Mouse (Mus musculus) right cerebral cortex, postnatal 10 days (tissue): Measurements from ENCODE around the gene Spc24.
A peak's percentile ranks its signal among the peaks of the same experiment; 100 is the strongest.
"Not testable (repeated sequence)": the region's sequence is repeated elsewhere in the genome, so short reads cannot be mapped to it uniquely, and the experiment has no call there.

ENCODE experiments used
- DNase-seq, 2 experiments: peaks; one replicate each; pipeline ENCODE4 v3.0.0; 2021; ENCODE audit warnings: low spot score in 2 of 2

Gene Spc24

DNA sequence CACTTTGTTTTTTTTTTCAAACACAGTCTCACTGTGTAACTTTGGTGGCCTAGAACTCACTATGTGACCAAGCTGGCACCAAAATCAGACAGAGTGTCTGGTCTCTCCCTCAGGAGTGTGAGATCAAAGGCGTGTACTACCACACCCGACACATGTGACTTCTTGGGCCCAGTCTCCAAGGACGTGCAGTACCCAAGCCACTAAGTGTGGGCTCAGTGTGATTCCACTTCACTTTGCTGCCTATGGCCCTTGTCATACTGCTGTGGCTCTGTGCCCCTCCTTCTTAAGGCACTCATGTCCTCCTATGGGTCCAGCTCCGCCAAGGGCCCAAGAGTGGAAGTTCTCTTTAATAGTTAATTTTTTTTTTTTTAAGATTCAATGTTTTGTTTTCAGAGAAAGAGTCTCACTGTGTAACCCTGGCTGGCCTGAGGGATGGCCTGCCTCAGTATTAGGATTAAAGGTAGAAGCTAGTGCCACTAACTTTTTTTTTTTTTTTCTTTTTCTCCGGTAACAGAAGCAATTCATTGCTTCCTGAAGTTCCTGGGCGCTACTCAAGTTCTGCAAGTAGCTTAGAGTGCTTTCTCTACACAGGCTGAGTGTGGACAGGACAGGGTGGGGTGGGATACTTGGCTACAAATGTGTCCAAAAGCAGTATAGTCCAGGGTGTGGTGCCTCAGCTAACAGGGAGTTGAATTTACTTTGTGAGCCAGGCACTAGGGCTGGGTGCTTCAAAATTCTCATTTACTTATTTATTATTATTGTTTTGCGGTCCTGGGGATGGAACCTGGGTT is 24.6 kb upstream of the Spc24 start:
- no peak for DNase-seq

DNA sequence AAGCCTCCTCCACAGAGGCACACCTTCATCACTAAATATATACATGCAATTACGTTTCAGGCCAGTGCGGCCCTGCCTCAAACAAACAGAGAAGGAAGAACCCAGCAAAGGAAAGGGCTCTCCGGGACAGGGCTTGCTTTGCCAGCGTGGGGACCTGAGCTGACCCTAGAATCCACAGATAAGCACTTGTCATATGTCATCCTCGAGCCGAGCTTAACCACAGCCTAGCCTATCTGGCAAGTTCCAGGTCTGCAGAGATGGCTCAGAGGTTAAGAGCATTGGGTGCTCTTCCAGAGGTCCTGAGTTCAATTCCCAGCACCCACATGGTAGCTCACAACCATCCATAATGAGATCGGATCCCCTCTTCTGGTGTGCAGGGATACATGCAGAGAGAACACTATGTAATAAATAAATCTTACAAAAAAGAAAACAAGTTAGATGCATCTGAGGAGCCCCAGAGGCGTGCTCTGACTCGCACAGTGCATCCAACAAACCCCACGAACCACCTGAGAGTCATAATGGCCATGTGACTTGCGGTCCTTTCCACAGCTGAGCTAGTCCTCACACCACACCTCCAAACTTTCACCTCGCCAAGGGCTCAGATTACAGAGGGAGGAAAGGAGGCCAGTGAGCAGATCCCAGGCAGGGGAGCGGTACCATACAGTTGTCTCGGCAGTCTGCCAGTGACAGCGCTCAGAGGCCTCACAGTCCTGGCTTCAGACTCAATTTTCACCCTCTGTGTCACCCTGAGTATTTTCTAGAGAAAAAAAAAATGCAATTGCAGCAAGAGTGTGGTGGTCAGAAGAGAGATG is 21.8 kb upstream of the Spc24 start:
- DNase-seq: no peak

DNA sequence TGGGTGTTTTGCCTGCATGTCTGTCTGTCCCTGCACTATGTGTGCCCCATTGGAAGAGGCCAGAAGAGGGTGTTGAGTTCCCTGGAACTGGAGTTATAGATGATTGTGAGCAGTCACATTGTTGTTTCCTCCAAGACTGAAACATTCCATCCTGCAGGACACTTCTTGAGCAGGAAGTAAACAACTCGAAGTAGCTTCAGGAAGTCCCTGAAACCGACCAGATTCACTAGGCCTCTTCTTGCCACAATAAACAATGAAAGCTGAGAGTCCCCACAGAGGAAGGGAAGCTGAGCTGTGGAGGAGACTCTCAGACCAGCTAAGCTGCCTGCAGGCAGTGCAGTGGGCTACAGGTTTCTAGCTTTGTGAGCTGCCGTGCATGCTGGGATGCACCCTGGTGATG is 17.6 kb upstream of the Spc24 start:
- no peak for DNase-seq

DNA sequence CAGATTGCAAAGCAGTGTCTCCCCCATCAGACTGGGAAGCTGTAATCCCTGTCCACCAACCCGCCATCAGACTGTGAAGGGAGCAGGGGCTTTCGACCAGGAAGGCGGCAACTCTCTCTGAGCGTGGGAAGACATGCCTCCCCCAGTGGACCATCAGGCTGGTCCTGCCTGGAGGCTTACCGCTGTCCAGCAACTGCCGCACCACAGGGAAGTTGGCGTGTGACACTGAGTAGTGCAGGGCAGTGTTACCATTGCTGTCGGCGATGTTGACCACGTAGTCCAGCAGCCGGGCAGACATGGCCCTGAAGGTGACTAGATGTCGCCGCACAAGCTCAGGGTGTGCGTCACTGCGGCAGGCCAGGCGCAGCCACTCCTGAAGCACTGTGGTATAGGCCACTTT is 14.2 kb upstream of the Spc24 start:
- no peak for DNase-seq

DNA sequence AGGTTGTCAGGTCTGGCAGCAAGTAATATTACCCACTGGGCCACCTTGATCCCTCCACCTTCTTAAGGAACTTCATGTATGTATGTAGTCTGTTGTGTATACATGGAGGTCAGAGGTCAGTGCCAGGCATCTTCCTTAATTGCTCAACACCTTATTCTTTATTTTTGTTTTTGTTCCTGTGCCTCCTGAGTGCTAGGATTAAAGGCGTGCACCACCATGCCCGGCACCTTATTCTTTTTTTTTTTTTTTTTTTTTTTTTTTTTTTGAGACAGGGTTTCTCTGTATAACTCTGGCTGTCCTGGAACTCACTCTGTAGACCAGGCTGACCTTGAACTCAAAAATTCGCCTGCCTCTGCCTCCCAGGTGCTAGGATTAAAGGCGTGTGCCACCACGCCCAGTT is 13.3 kb upstream of the Spc24 start:
- not testable (repeated sequence) for DNase-seq

DNA sequence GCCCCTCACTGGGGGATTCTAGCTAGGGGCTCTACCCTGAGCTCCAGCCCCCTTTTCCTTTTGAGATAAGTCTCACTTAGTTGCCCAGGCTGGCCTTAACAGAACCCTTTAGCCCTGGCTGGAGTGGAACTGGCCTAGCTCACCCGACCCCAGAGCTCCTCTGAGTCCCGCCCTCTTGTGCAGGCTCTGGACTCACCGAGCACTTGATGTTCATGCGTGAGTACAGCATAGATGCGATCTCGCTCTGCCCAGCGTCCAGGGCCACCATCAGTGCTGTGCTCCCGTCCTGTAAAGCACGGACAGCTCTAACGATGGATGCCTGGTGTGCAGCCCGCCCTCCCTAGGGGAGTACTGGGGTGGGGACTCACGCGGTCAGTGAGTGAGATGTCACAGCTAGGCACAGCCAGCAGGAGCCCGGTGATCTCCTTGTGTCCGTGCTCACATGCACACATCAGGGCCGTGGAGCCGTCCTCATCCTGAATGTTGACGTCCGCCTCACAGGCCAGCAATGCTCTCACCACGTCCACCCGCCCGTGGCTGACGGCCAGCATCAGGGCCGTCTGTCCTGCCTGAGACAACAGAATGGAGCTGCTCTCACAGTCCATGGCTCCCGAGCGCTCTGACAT is 9.6 kb upstream of the Spc24 start:
- DNase-seq: no peak

DNA sequence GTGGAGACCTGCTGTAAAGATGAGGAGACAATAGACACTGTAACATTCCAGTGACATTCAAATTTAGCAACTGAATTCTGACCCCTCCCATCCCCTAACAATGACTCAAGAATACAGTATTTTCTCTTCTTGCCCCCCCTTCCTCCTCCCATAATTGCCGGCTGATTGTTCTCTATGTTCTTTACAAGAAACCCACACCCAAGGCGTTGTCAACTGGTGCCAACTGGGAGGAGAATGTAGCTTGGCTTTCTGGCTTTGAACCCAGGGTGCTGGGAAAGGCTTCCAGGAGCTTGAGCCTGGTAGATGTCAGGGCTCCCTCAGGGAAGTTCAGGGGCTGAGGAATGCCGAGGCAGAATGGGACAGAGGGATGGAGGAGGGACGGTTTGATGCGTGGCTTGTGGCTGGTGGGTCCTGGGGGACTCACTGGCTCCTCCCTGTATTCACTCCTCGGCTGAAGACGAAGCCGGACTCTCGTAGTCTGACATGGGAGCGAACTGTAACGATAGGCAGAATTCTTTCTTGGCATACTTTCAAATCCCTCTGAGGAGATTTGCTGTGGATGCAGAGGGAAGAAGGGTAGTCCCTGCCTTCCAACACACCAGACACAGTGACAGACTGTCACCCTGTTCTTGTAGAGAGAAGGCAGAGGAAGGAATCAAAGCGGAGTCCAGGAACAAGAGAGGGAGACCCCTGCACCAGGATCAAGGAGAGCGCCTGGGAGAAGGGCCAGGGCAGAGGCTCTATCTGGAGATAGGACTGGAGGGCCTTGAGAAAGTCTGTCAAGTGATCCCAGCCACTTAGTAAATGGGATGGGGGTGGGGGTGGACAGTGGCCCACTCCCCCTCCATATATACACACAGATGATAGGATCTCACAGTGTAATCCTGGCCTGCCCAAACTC is 8.7 kb upstream of the Spc24 start:
- DNase-seq: no peak

DNA sequence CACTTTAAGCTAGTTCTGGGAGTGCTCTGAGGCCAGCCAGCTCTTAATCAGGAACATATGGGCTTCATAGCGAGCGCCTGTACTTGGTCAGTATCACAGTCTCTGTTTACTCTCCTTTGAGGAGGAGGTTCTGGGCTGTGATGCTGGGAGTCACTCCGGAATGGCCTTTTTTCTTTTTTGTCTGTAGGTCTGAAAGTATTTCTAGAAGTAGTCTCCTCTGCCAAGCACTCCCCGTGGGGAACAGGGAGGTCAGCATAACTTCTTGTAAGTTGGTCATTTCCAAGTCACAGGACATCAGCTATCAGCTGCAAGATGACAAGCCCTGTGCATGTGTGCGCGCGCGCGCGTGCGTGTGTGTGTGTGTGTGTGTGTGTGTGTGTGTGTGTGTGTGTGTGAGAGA is 7.8 kb upstream of the Spc24 start:
- DNase-seq: no peak

DNA sequence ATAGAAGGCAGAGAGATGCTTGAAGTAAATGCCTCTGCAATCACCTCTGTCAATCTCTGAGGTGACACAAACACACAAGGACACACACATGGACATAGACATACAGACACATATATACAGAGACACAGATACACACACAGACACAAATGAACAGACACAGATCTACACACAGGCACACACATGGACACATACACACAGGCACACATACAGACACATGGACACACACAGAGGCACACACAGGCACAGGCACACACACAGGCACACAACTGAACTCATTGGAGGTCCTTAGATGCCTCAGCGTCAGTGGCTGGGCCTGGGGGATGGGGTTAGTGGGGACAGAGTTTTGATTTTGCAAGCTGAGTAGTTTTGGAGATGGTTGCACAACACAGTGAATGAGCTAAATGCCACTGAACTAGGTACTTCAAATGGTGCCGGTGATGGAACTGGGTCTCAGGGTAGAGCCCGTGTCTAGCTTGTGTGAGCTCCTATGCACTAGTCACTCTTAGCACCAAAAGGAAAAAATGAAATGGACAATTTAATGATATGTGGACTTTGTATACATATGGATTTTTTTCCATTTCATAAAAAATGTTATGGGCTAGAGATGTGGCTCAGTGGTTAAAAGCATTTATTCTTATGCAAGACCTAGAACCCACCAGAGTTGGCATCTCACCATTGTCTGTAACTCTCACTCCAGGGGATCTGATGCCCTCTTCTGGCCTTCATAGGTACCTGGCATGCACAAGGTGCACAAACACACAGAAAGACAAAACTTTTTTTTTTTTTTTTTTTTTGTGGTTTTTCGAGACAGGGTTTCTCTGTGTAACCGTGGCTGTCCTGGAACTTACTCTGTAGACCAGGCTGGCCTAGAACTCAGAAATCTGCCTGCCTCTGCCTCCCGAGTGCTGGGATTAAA is 4.2 kb upstream of the Spc24 start:
- DNase-seq: no peak

DNA sequence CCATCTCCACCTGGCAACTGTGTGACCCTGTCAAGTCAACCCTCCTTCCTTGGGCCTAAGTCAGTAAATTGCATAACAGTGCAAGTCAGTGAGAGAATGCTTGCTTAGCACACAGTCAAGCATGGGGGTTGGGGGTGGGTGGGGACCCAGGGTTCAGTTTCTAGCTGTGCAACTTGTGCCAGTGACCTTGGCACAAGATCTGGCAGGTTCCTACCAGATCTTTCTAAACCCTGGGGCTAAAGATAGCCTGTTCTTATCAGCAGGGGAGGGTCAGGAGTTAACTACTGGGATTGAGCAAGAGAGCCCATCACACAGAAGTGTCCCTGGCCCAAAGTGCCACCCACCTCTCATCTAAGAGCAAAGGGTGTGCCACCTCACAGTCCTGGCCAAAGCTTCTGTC is 2.0 kb upstream of the Spc24 start:
- DNase-seq: no peak

DNA sequence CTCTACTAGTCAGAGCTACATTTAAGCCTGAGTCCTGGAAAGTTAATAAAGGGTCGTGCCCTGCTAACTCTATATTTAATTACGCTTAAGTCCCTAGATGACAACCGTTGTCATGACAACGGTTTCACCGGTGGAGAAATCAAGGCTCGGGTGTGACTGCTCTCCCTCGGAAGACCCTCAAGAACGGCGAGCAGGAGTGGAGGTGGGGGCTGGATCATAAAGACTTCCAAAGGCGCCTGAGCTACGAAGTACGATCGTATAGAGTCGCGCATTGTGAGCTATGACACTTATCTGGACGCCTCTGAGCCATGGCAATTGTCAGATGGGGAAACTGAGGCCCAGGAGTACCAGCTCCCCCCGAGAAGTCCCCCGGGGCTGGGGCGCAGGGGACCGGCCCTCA is 385 bp downstream of the Spc24 start:
- no peak for DNase-seq

DNA sequence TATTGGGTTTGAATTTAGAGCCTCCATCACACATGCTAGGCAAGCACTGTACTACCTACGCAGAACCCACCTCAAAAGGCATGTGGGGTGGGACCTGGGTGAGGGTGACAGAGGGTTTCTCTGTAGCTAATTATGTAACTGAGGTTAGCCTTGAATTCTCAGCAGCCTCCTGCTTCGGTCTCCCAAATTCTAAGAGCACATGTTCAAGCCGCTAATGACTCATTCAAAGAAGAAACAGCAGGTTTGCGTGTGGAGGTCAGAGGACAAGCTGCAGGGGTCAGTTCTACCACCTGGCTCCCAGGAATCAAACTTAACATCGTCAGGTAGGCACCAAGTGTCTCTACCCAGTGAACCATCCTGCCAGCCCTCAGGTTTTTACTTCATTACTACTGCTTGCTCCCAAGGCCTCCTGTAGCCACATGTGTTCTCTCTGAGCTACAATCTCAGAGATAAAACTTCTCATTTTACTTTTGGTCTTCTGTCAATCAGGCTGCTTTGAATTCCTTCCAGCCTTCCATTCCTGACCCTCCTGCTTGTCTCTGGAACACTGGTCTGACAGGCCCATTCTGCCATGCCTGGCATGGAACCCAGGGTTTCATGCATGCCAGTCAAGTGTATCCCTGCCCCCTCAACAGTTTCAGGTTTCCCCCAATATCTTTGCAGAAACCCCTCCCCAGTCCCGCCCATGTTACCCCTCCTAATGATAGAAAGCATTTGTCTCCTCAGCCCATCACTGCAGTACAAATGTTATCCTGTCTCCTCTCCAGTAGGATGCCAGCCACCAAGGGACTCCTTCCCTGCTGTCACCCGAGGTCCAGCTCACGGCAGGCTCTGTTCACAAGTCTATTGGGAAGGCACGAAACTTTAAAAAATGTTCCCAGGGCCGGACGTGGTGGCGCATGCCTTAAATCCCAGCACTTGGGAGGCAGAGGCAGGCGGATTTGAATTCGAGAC is 1.2 kb downstream of the Spc24 start:
- DNase-seq: no peak

DNA sequence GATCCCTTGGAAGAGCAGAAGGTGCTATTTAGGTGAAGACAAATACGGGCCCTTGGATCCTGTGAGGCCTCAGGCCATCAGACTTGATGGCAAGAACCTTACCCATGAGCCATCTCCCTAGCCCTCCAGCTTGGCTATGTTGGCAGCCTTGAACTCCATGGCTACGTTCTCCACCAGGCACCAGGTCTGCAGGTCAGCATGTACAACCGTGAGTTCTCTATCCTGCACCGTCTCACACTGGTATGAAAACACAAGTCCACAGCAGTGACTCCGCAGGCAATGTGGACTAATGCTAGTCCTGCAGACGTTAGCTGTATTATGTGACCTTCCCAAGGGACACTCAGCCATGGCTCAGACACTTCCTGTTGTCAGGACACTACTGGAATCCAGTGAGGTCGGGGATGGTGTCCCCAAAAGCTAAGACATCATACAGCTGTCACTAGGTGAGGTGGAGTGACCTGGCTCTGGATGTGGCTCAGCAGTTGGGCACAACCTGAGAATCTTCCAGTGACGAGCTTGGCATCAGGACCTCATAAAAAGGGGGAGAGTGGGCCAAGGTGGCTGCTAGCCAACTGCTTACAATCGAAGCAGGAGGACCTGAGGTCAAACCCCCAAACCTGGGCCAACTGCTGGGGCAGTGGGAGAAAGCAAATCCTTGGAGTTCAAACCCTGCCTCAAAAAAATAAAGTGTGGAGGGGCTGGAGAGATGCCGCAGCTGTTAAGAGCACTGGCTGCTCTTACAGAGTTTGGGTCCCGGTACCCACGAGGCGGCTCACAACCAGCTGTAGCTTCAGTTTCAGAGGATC is 5.4 kb downstream of the Spc24 start:
- no peak for DNase-seq

DNA sequence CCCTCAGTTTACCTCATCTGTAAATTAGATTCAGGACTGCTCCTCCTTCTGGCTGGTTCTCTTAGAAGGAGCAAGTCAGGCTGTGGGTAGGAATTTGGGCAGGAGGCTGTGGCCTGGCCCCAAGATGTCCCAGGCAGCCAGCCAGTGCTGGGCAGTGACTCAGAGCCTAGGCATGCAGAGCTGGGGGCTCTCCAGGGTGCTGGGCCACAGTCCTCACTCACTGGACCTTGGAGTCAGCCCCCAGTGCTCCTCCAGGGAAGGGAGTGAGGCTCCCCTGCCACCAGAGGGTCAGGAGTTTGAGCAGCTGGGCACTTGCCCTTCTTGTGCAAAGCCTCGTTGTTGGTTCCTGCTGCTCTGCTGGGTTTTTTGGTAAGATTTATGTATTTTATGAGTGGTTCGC is 6.1 kb downstream of the Spc24 start:
- peak in 1 of 2 experiments; percentile 66 for DNase-seq

DNA sequence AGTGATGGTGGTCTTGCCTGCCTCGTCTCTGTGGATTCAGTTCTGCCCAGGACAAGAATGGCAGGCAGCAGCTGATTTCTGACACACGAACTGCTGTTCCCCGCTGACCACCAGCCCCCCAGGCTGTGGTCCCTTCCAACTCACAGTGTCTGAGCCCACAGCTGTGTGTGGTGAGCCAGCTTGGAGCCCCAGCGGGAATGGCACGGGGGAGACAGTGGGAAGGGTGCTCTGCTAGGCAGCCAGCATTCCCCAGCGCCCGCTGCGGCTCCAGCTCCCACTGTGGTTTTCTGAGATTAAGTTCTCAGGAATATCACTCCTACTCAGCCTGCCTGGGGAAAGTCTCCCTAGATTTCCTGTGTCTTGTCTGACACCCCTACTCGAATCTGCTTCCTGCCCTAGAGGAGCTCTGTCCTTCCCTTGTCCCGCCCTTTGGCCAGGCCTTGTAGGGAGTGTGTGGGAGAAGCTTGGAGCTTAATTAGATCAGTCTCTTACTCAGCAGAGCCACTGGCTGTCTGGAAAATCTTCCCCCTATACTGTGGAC is 7.8 kb downstream of the Spc24 start:
- no peak for DNase-seq

DNA sequence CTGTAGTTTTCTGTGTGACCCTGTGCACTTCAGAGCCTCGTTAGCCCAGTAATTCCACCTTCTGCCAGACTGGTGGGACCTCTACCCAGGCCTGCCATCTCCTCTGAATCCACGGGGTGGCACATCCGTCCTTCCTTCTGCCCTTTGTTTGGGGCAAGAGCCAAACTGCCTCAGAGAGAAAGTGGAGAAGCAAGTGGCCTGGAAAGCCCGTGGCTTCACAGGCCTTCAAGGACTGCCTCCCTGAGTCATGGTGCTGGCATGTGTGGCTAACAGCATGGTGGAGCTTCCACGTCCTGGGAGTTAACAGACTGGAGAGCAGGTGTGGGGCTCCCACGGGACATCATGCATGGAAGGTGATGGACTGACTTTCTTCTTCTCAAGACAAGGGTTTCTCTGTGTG is 8.8 kb downstream of the Spc24 start:
- DNase-seq: no peak

DNA sequence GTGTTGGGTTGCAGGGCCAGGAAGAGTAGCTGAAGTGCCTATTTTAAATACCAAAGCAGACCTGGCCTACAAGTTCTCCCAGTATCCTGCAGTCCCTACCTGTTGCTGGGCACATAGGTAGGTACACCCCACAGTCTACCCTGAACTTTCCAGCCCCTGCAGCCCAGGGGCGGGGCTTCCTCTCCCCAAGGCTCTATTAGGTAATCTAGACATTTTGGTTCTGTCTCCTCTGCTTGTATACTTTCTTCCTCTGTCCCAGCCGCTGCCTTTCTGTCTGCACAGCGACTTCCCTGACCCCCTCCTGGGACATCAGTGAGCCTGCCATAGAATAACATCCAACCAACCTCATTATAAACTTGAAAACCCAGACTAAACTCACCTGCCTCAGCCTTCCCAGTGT is 9.7 kb downstream of the Spc24 start:
- DNase-seq: no peak

DNA sequence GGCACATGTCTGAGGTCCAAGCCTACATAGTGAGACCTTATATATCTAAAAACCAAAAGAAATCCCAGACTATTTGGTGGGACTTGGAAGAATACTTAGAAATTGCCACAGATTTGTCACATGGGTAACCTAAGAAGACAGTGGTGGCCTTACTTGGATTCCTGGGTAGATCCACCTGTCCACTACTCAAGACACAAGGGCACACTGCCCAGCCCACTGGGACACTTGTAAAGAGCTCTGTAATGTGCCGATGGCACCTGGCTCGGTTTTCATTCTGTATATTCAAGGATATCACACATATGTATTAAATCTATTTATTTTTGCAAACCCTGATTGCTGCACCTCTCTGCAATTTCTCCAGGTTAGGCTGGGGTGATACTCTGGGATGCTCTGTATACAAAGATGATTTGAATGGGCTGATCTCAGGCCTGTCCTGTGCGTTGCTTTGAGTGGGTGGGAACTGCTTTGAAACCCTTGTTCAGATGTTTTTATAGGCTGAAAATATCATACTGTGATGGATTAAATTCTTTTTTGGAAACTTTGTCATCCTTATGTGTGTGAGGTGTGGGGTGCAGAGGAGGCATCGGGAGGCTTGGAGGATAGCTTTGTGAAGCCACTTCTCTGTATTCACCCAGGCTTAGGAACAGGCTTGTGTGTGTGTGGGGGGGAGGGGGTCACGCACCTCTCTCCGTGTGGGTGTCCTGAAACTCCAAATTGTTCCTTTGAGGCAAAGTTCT is 10.6 kb downstream of the Spc24 start:
- DNase-seq: no peak
